Mouse (Mus musculus) embryo, embryonic 10 days (tissue): Measurements from ENCODE around the gene Stk19.
A peak's percentile ranks its signal among the peaks of the same experiment; 100 is the strongest.

Source experiments
- DNase-seq: peaks from one replicate; pipeline ENCODE4 v3.0.0-alpha.2; 2015; ENCODE audit warnings: low spot score

Gene Stk19

GRCm38 (mm10) chr17:34836856-34837221, at the start of gene Stk19, which contains the start of gene Dxo:
Gene Stk19, minus strand, starts transcription at chr17:34836945.
Gene Dxo, plus strand, starts transcription at chr17:34837019.
- DNase-seq: peak; percentile 98

- no peak for DNase-seq
These were observed 48.9 kb upstream of the Stk19 start for GRCm38 (mm10) chr17:34885615-34886014.

GRCm38 (mm10) chr17:34884704-34885103, 48.0 kb upstream of the Stk19 start:
- DNase-seq: no peak

- DNase-seq: no peak
These were observed 46.6 kb upstream of the Stk19 start for GRCm38 (mm10) chr17:34883332-34883731.

GRCm38 (mm10) chr17:34881683-34882310, 45.1 kb upstream of the Stk19 start, which contains the start of gene Gm20547:
Gene Gm20547, minus strand, starts transcription at chr17:34882042.
- DNase-seq: no peak

GRCm38 (mm10) chr17:34881166-34881565, 44.4 kb upstream of the Stk19 start:
- DNase-seq: no peak

- no peak for DNase-seq
These were observed 42.7 kb upstream of the Stk19 start, which contains the start of gene Zbtb12 for GRCm38 (mm10) chr17:34879336-34879879. Gene Zbtb12, plus strand, starts transcription at chr17:34879483.

GRCm38 (mm10) chr17:34874321-34874720, 37.6 kb upstream of the Stk19 start:
- no peak for DNase-seq

GRCm38 (mm10) chr17:34865981-34866380, 29.2 kb upstream of the Stk19 start:
- no peak for DNase-seq

GRCm38 (mm10) chr17:34862416-34863081, 25.8 kb upstream of the Stk19 start, which contains the start of gene Cfb:
Gene Cfb, minus strand, starts transcription at chr17:34862518.
- DNase-seq: no peak

GRCm38 (mm10) chr17:34861704-34862415, 25.1 kb upstream of the Stk19 start:
- no peak for DNase-seq

- no peak for DNase-seq
These were observed 23.8 kb upstream of the Stk19 start for GRCm38 (mm10) chr17:34860514-34860913.

GRCm38 (mm10) chr17:34858670-34859069, 21.9 kb upstream of the Stk19 start:
- DNase-seq: no peak

GRCm38 (mm10) chr17:34855825-34856224, 19.1 kb upstream of the Stk19 start:
- peak; percentile 74 for DNase-seq

GRCm38 (mm10) chr17:34854761-34855160, 18.0 kb upstream of the Stk19 start:
- DNase-seq: no peak

GRCm38 (mm10) chr17:34853511-34853910, 16.8 kb upstream of the Stk19 start:
- no peak for DNase-seq

- DNase-seq: no peak
These were observed 13.9 kb upstream of the Stk19 start for GRCm38 (mm10) chr17:34850517-34851125.

- peak; percentile 98 for DNase-seq
These were observed 13.2 kb upstream of the Stk19 start, which contains the start of the genes Skiv2l and Nelfe for GRCm38 (mm10) chr17:34849722-34850516. Gene Skiv2l, minus strand, starts transcription at chr17:34850210. Gene Nelfe, plus strand, starts transcription at chr17:34850391.

GRCm38 (mm10) chr17:34847615-34848014, 10.9 kb upstream of the Stk19 start:
- no peak for DNase-seq

GRCm38 (mm10) chr17:34847192-34847591, 10.4 kb upstream of the Stk19 start:
- no peak for DNase-seq

- DNase-seq: no peak
These were observed 8.1 kb upstream of the Stk19 start for GRCm38 (mm10) chr17:34844884-34845283.
